Mouse (Mus musculus): ENCODE data around the gene Cdc16. TPM values are rescaled to one million over a fixed set of nuclear protein-coding genes. Genes with fewer than 3 reads are reported as not detected.
"Not testable (repeated sequence)": the region's sequence is repeated elsewhere in the genome, so short reads cannot be mapped to it uniquely, and the experiment has no call there.

Cdc16 gene
- 10 to 100 TPM; 49.7 to 55.0 TPM for total RNA-seq (2021)
- long read RNA-seq, experiment 1, transcript Cdc16-201 (18 exons, 2,301 nt) = major isoform, 45 of 51 reads
- long read RNA-seq, experiment 1, partial matches to known transcripts = 3 of 51 reads
- long read RNA-seq, experiment 1, other reads (novel, unspliced or antisense) = 3 of 51 reads
- long read RNA-seq, experiment 2, transcript Cdc16-201 (18 exons, 2,301 nt) = major isoform, 169 of 186 reads
- long read RNA-seq, experiment 2, partial matches to known transcripts = 9 of 186 reads
- long read RNA-seq, experiment 2, other reads (novel, unspliced or antisense) = 8 of 186 reads

DNA sequence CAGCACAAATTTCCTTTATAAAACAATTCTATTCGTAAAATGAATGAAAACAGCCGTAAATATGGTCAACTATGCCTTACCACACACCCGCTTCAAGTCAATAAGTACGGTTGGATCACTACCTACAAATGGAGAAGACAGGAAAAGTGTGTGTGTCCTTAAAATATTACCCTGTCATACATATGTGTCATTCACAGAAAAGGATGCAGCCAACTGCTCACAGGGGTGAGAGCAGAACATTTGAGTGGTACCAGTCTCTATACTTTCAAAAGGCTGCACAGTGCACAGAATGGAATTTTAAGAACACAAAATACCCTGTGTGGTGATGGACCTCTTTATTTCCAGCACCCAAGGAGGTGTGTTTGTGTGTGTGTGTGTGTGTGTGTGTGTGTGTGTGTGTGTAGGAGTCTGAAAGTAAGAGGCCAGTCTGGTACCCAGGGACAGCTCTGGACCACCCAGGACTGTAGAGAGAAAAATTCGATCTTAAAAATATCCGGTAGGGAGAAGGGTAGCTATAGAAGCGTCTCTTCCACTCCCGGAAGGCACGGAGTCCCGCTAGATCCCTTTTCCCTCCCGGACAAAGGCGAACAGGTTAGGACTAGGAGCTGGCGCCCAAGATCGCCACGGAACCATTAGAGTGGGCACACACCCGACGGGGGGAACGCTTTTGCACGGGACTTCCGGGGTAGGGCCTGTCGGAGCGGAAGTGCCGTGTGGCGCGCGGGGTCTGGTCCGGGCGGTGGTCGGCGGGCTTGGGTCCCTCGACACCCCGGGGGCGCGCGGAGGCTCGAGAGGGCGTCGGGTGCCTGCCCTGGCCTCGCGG, at the start of gene Cdc16:
TSS of gene Cdc16 (plus strand) at position 695 of the 823 bp plus-strand sequence.
- DNase-seq (ENCODE audit: low spot score in 2 of 2) = peak; percentile 89 to 94

DNA sequence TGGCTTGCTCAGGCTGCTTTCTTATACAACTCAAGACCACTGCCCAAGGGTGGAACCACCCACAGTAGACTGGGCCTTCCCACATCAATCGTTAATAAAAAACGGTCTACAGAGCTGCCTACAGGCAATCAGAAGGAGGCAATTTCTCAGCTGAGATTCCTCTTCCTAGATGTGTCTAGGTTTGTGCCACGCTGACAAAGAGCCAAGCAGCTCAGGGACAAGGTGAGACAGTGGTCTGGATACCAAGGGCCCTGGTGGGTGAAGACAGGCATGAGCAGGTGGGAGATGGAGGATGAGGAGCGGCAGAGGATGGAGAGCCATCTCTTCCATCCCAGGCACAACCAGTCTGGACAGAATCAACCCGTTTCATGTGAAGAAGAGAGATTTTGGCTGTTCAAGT, 49.0 kb upstream of the Cdc16 start:
- DNase-seq (ENCODE audit: low spot score in 2 of 2) = no peak

DNA sequence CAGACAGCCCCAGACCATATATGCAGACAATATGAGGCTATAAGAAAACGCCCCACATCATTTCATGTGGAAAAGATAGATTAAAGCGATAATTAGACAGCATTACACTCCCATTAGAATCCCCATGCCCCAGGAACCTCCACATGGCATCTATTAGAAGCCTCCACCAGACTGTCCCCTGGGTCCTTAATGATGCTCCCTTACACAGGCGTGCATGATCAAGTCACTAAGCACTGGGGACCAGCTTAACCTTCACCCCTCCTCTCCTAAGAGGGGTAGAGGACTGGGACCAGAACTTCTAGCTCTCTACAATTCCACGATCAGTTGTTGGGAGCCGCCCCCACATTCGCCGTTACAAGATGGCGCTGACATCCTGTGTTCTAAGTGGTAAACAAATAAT, 38.5 kb upstream of the Cdc16 start:
- no peak for DNase-seq (ENCODE audit: low spot score in 2 of 2)

DNA sequence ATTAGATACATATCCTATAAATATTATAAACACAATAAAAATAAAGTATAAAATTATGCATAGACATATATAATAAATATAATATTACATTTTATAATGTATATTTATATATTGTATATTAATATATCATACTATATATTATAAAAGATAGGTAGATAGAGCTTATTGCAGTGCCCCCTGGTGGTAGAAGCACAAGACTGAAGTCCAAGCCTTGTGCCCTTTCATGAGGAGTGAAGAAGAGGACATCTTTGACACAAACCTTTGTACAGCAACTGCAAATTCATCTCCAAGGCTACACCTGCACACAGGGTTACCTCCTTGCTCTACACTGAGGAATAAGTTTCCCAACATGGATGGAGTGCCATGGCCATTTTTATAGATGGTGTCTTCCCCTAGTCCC, 31.8 kb upstream of the Cdc16 start:
- DNase-seq (ENCODE audit: low spot score in 2 of 2) = peak; percentile 49 to 50

DNA sequence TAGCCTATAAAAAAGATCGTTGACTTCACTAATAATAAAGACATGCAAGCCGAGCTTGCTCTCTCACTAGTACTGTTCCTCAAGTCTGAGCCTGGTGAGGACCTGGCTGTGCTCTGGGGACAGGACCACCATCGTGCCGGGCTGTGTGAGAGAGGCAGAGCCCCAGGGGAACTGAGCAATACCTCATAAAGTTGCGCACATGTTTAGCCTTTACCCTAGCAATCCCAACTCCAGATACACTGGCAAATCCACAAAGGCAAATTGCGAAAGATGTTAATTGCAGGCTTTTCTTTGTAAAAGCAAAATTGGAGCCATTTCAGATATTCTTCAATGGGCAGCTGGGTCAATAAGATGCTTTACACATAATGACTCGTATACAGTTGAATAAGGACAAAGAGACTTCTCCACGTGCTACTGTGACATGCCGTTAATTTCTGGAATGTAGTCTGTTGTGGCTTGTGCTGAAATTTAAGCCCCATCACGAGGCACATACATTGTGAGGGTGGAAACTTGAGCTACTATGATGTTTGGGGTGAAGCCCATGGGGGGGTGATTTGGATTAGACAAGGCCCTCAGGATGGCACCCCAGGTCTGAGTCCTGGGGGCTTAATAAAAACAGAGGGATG, 29.9 kb upstream of the Cdc16 start:
- no peak for DNase-seq (ENCODE audit: low spot score in 2 of 2)

DNA sequence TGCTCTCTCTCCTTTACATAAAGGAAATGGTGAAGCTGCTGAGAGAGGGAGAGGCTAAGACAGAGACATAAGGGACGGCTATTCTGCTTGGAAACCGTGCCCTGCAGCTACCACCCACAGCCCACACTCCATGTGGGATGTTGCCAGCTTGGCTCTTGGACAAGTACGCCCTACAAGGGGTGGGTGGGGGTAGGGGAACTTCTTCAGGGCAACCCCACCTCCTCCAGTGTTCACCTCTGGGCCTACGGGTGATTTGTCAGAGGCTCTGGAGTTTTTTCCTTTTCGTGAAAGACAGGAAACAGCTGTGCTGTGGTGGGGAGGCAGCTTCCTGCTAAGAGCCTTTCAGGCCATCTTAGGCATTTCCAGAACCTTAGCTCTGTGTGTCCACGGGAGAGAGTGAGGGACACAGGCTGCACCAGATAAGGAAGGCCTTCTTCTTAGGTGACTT, 17.1 kb upstream of the Cdc16 start:
- DNase-seq (ENCODE audit: low spot score in 2 of 2) = no peak

DNA sequence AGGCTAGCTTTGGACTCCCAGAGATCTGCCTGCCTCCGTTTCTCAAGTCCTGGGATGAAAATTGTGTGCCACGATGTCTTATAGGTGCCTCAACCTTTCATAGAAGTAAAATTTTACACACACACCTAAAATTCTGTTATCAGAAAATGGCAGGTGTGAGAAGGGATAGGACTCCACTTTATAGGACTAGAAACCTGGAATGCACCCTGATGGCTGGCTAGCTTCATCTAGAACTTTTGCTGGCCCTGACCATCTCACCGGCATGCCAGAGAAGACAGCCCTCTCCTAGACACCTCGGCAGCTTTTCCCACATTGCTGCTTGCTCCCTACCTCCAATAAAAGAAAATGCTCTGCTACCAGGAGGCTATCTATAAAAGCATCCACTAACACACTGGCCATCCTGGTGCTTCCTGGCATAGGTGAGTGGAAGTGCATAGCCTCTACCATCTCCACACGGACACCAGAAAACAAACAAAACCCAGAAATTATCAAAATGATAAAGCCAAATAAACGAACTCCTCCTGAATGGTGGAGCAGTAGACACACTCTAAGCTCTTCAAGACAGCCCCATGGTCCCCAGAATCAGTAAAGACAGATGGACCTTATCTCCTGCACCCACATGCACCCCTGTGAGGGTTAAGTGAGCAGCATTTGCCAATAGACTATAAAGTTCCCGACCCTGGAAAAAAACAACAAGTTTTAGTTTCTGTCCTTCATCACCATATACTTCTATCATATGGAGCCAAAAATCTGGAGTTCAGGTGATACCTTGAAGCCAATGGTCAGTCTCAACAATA, 16.5 kb upstream of the Cdc16 start:
- DNase-seq (ENCODE audit: low spot score in 2 of 2) = no peak

DNA sequence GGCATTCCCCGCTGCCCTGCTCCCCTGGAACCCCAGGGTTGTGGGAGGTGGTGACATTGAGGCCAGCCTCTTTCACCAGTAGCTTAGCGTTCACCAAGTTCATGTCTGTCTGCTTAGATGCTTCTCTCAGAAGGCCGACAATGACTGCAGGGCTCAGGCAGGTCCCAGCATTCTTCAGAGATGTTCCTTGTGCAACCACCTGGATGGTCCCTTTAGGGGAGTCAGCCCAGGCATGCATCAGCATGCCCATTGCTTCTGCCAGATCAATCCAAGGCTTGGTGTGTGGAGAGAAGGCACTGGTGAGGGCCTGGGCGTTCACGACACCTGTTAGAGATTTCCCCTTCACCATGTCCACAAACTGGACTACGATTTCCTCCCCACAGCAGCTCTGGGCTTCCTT, 11.3 kb upstream of the Cdc16 start:
- not testable (repeated sequence) for DNase-seq (ENCODE audit: low spot score in 2 of 2)

DNA sequence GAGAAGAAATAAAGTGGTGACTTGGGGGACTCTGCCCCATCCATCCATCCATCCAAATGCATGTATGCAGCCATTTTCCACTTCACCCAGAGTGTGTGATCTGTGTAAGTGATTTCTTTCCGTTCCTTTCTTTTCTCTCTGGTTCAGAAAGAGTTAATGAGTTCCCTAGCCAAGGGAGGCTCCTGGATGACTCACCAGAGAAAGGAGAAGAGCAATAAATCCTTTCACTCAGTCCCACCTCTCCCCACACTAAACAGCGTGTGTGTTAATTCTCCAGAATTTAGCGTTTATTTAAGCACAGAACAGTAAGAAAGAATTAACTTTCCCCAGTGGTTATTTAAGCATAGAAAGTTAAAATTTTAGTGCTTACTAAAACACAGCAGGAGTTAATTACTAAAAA, 9.8 kb upstream of the Cdc16 start:
- DNase-seq (ENCODE audit: low spot score in 2 of 2) = no peak

DNA sequence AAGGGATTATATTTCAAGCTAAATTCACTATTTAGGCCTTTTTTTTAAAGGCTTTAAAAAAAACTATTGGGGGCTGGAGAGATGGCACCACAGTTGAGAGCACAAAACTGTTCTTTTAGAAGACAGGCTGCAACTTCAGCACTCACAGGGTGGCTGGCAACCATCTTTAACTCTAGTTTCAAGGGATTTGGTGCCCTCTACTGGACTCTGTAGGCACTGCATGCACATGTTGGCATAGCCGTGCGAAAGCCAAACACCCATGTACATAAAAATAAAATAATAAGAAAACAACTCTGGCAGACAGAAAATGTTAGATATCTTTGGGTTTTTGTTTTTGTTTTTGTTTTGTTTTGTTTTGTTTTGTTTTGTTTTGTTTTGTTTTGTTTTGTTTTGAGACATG, 3.8 kb upstream of the Cdc16 start:
- peak; percentile 78 to 80 for DNase-seq (ENCODE audit: low spot score in 2 of 2)

DNA sequence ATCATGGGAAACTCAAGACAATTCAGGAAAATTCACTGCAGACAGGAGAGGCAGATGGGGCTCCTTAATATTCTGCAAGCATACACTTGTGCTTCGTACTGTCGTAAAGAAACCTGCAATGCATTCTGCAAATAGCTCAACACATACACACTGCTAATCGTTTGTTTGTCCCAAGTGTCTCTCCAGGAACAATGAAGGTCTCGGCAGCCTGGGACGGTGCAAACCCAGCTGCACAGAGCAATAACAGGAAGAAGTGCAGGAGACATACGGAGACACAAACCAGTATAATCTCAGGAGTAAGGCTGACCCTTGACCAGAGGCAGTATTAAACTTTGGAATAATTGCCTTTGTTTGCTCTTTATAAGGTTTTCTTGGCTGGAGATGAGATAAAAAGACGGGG, 996 bp upstream of the Cdc16 start:
- no peak for DNase-seq (ENCODE audit: low spot score in 2 of 2)

DNA sequence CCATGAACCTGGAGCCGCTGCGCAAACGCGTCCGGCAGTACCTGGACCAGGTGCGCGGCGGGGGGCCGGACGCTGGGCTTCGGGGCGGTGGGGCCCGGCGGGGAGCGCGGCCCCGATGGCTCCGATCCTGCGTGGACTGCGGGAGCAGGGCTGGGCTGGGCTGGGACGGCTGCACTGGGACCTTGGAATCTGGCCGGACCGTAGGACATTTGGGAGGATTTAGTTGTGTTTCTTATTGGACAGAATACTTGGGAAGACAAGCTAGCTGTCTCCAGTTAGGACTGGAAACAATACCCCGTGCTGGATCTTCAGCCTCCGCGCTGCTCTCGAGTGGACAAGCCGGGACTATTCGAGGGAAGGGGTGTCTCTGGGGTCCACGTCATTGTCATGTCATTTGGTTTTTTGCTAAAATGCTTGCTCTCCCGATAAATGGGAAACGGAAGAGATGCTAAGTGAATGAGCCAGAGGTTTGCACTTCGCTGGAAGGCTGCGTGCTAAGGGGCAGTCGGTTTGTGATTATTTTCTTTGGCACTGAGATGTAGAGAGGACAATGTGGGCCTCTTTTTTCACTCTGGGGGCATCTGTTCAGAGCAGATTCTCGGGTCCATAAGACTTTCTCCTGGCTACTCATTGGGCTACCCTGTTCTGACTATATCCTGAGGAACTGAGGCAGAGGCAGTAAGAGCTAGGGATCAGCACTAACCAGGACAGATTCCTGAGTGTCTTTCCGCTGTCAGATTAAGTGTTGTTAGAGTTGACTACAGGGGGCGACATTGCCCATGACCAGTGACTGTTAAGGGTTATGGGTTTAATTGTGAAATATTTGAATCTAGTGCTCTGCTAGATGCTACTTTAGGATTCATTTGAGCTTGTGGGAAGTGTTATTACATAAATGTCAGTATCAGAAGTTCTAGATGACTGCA, 590 bp downstream of the Cdc16 start:
- DNase-seq (ENCODE audit: low spot score in 2 of 2) = peak; percentile 26 to 30

DNA sequence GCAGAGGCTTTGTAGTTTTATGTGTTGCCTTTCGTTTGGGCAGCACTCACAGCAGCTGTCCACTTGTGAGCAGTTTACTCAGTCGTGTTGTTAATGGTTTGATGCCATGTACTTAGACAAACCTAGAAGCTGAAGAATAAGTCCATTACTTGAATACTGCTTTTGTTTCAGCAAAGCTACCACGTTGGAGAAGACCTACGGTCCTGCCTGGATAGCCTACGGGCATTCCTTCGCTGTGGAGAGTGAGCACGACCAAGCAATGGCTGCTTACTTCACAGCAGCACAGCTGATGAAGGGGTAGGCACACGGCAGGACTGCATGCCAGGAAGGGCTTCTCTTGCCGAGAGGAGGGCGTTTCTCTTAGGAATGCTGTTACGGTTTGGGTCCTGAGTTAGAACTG, 11.7 kb downstream of the Cdc16 start:
- DNase-seq (ENCODE audit: low spot score in 2 of 2) = no peak

DNA sequence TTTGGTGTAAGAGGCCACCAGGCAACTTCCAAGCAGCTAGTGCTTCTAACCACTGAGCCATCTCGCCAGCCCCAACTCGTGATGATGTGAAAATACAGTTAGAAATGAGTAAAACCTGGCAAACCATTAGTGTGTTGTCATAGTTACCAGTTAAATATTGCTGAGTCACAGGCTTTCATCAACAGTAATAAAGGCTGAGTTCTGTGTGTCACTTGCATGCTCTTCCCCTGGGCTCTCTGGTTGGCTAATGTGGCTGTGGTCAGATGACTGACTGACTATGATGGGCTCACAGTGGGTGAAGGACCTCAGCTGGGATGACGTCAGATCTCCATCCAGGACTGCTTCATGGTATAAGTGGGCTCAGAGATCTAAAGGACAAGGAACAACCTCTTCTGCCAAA, 23.1 kb downstream of the Cdc16 start:
- no peak for DNase-seq (ENCODE audit: low spot score in 2 of 2)

DNA sequence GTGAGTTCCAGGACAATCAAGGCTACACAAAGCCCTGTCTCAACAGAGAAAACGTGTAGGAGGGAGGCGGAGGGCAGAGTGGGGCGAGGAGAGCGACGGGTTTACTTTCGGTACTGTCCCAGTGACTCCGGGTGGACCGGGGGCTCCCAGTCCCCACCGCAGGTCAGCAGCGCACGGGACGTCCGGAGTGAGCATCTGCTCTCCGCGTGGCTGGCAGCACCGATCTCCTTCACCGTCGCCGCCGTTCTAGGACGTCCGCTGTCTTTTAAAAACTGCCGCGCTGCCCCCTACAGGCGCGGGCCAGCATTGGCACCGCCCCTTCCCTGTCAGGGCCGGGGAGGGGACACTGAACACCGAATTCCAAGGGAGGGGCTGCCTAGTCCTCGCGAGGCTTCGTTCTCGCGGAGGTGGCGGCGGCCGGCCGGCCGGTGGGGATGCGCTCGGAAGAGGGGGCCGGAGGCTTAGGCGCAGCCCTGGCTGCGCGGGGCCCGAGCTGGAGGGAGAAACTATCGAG, 27.8 kb downstream of the Cdc16 start, which contains the start of gene Upf3a:
TSS of gene Upf3a (plus strand) at position 366 of the 514 bp plus-strand sequence.
- peak; percentile 85 to 88 for DNase-seq (ENCODE audit: low spot score in 2 of 2)

DNA sequence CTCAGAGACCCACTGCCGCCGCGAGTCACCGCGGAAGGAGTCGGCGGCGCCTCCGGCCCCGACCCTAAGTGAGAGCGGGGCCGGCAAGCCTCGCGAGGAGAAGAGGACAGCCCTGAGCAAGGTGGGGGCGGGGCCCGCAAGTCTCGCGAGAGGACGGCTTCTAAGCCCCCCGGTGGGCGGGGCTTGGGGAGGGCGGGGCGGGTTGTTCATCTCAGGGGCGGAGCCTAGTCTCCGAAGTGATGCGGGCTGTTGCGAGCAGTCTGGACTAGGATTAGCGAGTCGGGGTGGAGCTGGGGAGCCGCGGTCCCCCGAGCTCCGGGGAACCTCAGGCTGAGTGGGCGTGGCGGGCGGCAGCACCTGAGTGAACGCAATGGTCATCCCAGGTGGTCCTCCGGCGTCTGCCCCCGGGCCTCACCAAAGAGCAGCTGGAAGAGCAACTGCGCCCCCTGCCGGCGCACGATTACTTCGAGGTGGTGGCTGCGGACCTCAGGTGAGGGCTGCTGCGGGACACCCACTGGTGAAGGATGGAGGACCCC, 28.4 kb downstream of the Cdc16 start:
- peak; percentile 97 to 98 for DNase-seq (ENCODE audit: low spot score in 2 of 2)

DNA sequence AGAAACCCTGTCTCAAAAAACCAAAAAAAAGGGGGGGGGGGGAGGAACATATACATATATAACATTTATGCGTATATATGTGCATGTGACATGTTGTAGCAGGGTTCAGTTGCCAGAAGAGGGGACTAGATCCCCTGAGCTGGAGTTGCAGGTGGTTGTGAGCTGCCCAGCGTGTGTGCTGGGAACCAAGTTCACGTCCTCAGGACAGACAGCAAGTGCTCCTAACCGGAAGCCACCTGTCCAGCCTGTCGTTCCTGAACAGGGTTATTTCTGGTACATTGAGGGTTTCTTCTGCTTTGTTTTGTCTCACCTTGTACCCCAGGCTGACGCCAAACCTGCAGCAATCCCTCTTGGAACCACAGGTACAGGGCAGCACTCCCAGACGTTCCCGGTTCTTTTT, 32.1 kb downstream of the Cdc16 start:
- no peak for DNase-seq (ENCODE audit: low spot score in 2 of 2)

DNA sequence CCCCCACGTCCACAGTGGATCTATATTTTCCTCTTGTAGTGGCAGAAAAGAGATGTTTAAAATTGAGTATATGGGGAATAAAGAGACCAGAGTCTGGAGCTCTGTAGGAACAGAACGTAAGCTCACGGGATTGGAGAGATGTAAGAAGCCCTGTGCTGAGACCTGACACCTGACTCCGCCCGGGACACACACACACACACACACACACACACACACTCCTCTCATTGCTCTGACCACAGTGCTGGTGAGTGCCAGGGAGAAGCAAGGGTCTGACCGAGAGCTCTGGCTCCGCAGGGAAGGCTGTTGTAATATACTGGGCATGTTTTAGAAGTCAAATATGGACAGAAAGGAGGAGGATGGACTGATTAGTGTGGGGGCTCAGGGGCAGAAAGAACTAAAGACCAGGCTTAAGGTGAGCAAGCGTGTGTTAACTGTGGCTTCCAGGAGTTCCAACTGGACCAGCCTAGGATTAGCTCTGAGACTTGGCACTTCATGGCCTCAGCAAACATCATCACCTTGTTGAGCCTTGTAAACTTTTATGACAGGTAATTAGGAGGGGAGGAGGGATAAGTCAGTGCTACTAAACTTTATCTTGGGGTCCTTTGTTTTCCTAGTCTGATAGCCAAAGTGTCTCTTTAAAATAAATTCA, 35.7 kb downstream of the Cdc16 start:
- DNase-seq (ENCODE audit: low spot score in 2 of 2) = no peak

DNA sequence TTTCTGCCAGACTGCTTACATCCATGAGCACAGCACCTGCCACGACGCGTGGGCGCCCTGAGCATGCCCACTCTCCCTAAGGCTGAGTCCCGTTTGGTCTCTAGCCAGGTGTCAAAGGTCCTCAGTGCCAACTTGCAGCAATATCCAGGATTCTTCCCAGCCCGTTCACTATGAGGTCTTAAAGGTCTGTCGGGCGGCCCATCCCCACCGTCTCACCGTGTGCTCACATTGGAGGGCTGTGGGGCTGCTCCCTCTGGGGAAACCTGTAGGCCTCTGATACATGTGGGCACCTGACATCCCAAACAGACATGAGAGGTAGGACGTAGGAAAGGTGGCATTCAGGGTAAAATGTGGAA, 36.2 kb downstream of the Cdc16 start:
- DNase-seq (ENCODE audit: low spot score in 2 of 2) = no peak
